Mouse (Mus musculus): ENCODE measurements around the gene Tspan9. TPM values are rescaled to one million over a fixed set of nuclear protein-coding genes. Genes with fewer than 3 reads are reported as not detected.

The Tspan9 gene
- polyA plus RNA-seq, 1 experiment from 2014 or later: 19.6 TPM

DNA sequence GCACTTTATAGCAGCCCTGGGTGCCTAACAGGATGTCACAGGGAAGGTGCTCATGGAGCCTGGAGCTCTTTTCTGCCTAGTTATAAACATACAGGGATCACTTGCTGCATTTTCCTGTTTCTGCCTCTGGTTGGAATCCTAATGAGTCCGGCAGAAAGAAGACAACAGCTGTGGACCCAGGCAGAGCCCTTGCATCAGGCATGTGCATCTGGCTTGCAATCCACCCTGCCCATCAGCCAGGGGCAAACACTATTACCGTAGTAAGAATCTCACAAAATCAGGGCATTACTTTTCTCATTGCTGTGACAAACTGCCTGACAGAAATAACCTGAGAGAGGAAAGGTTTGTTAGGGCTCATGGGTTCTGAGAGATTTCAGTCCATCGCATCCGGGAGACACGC, 187.2 kb downstream of the Tspan9 start:
- DNase-seq (no peak), ATAC-seq (no peak)
- TF ChIP-seq CTCF (IDR thresholded peaks at IDR 0.05; ENCODE audit: low read depth) (no peak), EP300 (IDR thresholded peaks at IDR 0.05; ENCODE audit: low read depth) (no peak)
- Histone ChIP-seq H3K9me3 (ENCODE audit: low read length) (no peaks in the 10 kb centered on the region), H3K27me3 (ENCODE audit: insufficient read depth, low read length) (no peaks in the 10 kb centered on the region), H3K4me3 (ENCODE audit: low read depth, low read length) (no peak overlapping the region), H3K27ac (ENCODE audit: low read depth) (no peak overlapping the region), H3K36me3 (replicated peaks; ENCODE audit: insufficient read depth, low read length) (no peaks in the 10 kb centered on the region), H3K4me2 (ENCODE audit: low read depth, low read length) (no peak overlapping the region), H3K4me1 (ENCODE audit: insufficient read depth) (no peaks in the 10 kb centered on the region), H3K9ac (replicated peaks) (no peak overlapping the region)
- WGBS (ENCODE audit: insufficient replicate concordance): 57% methylated on average over 5 of the region's 5 CpGs

DNA sequence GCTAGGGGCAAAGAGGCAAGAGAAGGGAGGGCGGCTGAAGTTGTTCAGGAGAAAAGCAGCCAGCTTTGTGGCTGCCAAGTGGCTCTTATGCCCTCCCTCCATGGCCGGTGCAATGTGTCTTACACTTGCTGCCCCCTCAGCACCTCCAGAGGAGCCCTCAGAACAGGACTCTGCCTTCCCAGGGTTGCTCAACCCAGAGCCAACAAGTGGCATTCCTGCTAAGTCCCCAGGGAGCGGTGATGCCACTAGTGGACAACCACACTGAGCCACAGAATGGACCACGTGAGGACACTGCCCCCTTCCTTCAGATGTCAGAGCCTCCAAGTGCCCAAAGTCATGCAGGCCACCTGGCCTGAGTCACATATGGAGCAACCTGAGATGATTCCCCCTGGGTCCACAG, 190.3 kb downstream of the Tspan9 start:
- no peak overlapping the region for H3K9ac ChIP-seq (replicated peaks)
- no peak overlapping the region for H3K4me3 ChIP-seq (ENCODE audit: low read depth, low read length)
- TF ChIP-seq CTCF (IDR thresholded peaks at IDR 0.05; ENCODE audit: low read depth) (no peak), EP300 (IDR thresholded peaks at IDR 0.05; ENCODE audit: low read depth) (no peak)
- H3K27me3 ChIP-seq (ENCODE audit: insufficient read depth, low read length): no peaks in the 10 kb centered on the region
- H3K36me3 ChIP-seq (replicated peaks; ENCODE audit: insufficient read depth, low read length): no peaks in the 10 kb centered on the region
- no peak overlapping the region for H3K4me2 ChIP-seq (ENCODE audit: low read depth, low read length)
- no peaks in the 10 kb centered on the region for H3K9me3 ChIP-seq (ENCODE audit: low read length)
- H3K4me1 ChIP-seq (ENCODE audit: insufficient read depth): no peaks in the 10 kb centered on the region
- WGBS (ENCODE audit: insufficient replicate concordance): 80% methylated on average over 4 of the region's 4 CpGs
- DNase-seq (no peak), ATAC-seq (no peak)
- no peak overlapping the region for H3K27ac ChIP-seq (ENCODE audit: low read depth)

DNA sequence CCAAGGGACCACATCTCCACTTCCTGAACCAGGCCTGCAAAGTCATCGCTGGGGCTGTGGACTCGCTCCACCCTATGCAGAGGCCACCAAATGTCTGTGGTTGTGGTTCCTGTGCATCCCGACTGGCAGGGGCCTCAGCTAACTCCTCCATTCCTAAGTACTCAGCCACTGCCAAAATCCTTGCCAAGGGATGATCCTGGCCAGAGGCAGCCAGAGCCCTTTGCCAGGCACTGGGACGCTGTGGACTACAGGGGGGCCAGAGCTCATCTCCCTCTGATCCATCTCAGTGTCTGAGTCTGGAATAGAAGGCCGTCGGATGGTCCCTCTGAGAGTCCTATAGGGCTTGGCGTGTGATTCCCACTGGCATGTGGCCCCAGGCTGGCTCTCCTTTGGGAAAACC, 193.5 kb downstream of the Tspan9 start:
- no peak for TF ChIP-seq EP300 (IDR thresholded peaks at IDR 0.05; ENCODE audit: low read depth)
- no peak for TF ChIP-seq CTCF (IDR thresholded peaks at IDR 0.05; ENCODE audit: low read depth)
- Histone ChIP-seq H3K9ac (replicated peaks) (no peak overlapping the region), H3K4me2 (ENCODE audit: low read depth, low read length) (no peak overlapping the region), H3K4me1 (ENCODE audit: insufficient read depth) (no peaks in the 10 kb centered on the region), H3K27me3 (ENCODE audit: insufficient read depth, low read length) (no peaks in the 10 kb centered on the region), H3K9me3 (ENCODE audit: low read length) (no peaks in the 10 kb centered on the region), H3K27ac (ENCODE audit: low read depth) (no peak overlapping the region), H3K4me3 (ENCODE audit: low read depth, low read length) (no peak overlapping the region), H3K36me3 (replicated peaks; ENCODE audit: insufficient read depth, low read length) (no peaks in the 10 kb centered on the region)
- WGBS (ENCODE audit: insufficient replicate concordance): 61% methylated on average over 7 of the region's 7 CpGs
- no peak for ATAC-seq
- DNase-seq: no peak

DNA sequence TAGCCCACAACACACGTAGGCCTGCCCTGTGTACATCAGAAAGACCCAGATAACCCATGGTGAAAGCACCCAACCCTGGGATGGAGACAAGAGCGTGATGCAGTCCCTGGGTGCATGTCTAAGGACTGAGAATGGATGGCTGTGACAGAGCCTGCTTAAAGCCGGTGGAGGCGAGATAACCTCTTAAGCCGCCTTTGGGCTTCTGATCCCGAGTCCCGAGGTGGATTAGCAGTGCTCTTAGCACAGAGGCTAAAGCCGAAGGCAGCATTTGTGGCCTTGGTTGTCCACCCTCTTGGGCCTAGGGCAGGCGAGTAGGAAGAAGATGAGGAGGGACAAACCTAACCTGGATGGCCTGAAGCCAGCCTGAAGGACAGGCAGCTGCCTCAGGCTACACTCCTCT, 194.7 kb downstream of the Tspan9 start:
- H3K4me2 ChIP-seq (ENCODE audit: low read depth, low read length): no peak overlapping the region
- no peak overlapping the region for H3K4me3 ChIP-seq (ENCODE audit: low read depth, low read length)
- DNase-seq (no peak), ATAC-seq (no peak)
- H3K4me1 ChIP-seq (ENCODE audit: insufficient read depth): no peaks in the 10 kb centered on the region
- H3K27ac ChIP-seq (ENCODE audit: low read depth): no peak overlapping the region
- H3K36me3 ChIP-seq (replicated peaks; ENCODE audit: insufficient read depth, low read length): no peaks in the 10 kb centered on the region
- no peak overlapping the region for H3K9ac ChIP-seq (replicated peaks)
- WGBS (ENCODE audit: insufficient replicate concordance): 64% methylated on average over 9 of the region's 9 CpGs
- TF ChIP-seq CTCF (IDR thresholded peaks at IDR 0.05; ENCODE audit: low read depth): no peak
- no peak for TF ChIP-seq EP300 (IDR thresholded peaks at IDR 0.05; ENCODE audit: low read depth)
- H3K27me3 ChIP-seq (ENCODE audit: insufficient read depth, low read length): no peaks in the 10 kb centered on the region
- no peaks in the 10 kb centered on the region for H3K9me3 ChIP-seq (ENCODE audit: low read length)

DNA sequence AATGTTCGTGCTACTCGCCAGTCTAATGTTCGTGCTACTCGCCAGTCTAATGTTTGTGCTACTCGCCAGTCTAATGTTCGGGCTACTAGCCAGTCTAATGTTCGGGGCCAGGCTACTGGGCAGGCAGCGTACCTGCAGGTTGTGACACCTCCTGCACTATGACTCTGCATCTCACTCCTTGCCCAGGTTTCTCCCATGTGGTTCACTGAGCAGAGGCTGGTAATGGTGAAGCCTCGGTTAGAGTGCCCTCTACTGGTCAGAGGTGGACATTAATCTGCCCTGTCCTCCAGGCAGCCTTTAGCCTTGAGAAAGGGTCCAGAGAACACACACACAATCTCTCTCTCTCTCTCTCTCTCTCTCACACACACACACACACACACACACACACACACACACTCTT, 197.7 kb downstream of the Tspan9 start:
- DNase-seq (peak; percentile 68), ATAC-seq (peak; percentile 29; the same call in 1 of the 2 replicates)
- WGBS (ENCODE audit: insufficient replicate concordance): 57% methylated on average over 9 of the region's 9 CpGs
- Histone ChIP-seq H3K27ac (ENCODE audit: low read depth) (no peak overlapping the region), H3K4me3 (ENCODE audit: low read depth, low read length) (no peak overlapping the region), H3K9ac (replicated peaks) (no peak overlapping the region), H3K4me2 (ENCODE audit: low read depth, low read length) (no peak overlapping the region), H3K4me1 (ENCODE audit: insufficient read depth) (no peaks in the 10 kb centered on the region), H3K9me3 (ENCODE audit: low read length) (no peaks in the 10 kb centered on the region), H3K36me3 (replicated peaks; ENCODE audit: insufficient read depth, low read length) (no peaks in the 10 kb centered on the region), H3K27me3 (ENCODE audit: insufficient read depth, low read length) (no peaks in the 10 kb centered on the region)
- no peak for TF ChIP-seq EP300 (IDR thresholded peaks at IDR 0.05; ENCODE audit: low read depth)
- TF ChIP-seq CTCF (IDR thresholded peaks at IDR 0.05; ENCODE audit: low read depth): peak; percentile 88

DNA sequence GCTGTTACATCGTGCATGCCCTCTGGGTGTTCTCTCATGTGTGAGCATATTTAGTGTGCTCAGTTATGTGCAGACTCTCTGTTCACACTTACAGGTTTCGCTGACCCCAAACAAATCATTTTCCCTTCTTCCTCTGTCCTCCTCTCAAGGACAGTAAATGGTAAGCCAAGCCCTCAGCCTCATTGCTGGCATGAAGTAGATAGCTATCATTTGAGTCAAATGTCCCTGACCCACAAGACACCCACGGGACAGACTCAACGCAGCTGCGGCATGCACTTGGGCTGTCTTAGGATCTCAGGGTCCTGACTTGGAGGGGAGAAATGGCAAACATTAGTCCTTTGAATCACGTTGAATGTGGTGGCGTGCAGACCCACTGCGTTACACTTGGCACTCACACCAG, 201.0 kb downstream of the Tspan9 start:
- Histone ChIP-seq H3K4me2 (ENCODE audit: low read depth, low read length) (no peak overlapping the region), H3K36me3 (replicated peaks; ENCODE audit: insufficient read depth, low read length) (no peaks in the 10 kb centered on the region), H3K27ac (ENCODE audit: low read depth) (no peak overlapping the region), H3K9ac (replicated peaks) (no peak overlapping the region), H3K27me3 (ENCODE audit: insufficient read depth, low read length) (no peaks in the 10 kb centered on the region), H3K4me3 (ENCODE audit: low read depth, low read length) (no peak overlapping the region), H3K4me1 (ENCODE audit: insufficient read depth) (no peaks in the 10 kb centered on the region), H3K9me3 (ENCODE audit: low read length) (no peaks in the 10 kb centered on the region)
- TF ChIP-seq EP300 (IDR thresholded peaks at IDR 0.05; ENCODE audit: low read depth): no peak
- TF ChIP-seq CTCF (IDR thresholded peaks at IDR 0.05; ENCODE audit: low read depth): no peak
- ATAC-seq (no peak), DNase-seq (no peak)
- 83% methylated on average over 8 of the region's 8 CpGs for WGBS (ENCODE audit: insufficient replicate concordance)

DNA sequence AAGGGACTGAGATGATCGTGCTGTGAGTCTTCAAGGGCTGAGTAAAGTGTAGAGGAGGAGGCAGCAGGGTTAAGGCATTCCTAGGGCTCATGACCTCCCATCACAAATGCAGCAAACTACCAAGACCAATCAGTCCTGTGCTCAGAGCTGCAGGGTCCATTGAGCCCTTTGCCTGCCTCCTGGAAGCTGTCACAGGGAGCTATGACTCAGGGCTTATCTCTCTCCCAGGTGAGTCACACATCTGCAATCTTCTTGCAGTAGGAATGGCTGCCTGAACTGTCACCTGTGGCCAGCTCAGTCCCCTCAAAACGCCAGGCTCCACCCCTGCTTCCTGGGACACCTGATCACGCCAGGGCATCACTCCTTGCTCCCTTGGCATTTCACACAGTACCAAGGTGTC, 208.3 kb downstream of the Tspan9 start:
- H3K36me3 ChIP-seq (replicated peaks; ENCODE audit: insufficient read depth, low read length): no peaks in the 10 kb centered on the region
- no peak overlapping the region for H3K27ac ChIP-seq (ENCODE audit: low read depth)
- H3K9me3 ChIP-seq (ENCODE audit: low read length): no peaks in the 10 kb centered on the region
- no peaks in the 10 kb centered on the region for H3K4me1 ChIP-seq (ENCODE audit: insufficient read depth)
- H3K4me2 ChIP-seq (ENCODE audit: low read depth, low read length): no peak overlapping the region
- H3K4me3 ChIP-seq (ENCODE audit: low read depth, low read length): no peak overlapping the region
- ATAC-seq (no peak), DNase-seq (no peak)
- H3K9ac ChIP-seq (replicated peaks): no peak overlapping the region
- 55% methylated on average over 3 of the region's 3 CpGs for WGBS (ENCODE audit: insufficient replicate concordance)
- TF ChIP-seq EP300 (IDR thresholded peaks at IDR 0.05; ENCODE audit: low read depth): no peak
- no peak for TF ChIP-seq CTCF (IDR thresholded peaks at IDR 0.05; ENCODE audit: low read depth)
- no peaks in the 10 kb centered on the region for H3K27me3 ChIP-seq (ENCODE audit: insufficient read depth, low read length)

Data from liver, postnatal 0 days (tissue).